Mouse (Mus musculus): Measurements from ENCODE around the gene Slc25a48. TPM values are rescaled to one million over a fixed set of nuclear protein-coding genes. Genes with fewer than 3 reads are reported as not detected.

Gene Slc25a48
- total RNA-seq, 2 experiments from 2014 or later, result not detected

- no peak for ATAC-seq (replicated peaks; ENCODE audit: low FRiP score, poor library complexity, severe bottlenecking)
Observed at GRCm38 (mm10) chr13:56500636-56501035, 62.5 kb downstream of the Slc25a48 start.

- ATAC-seq (replicated peaks; ENCODE audit: low FRiP score, poor library complexity, severe bottlenecking), result no peak
Observed at GRCm38 (mm10) chr13:56501866-56502420, 63.8 kb downstream of the Slc25a48 start.

GRCm38 (mm10) chr13:56506871-56507496, 68.8 kb downstream of the Slc25a48 start:
- no peak for ATAC-seq (replicated peaks; ENCODE audit: low FRiP score, poor library complexity, severe bottlenecking)

- ATAC-seq (replicated peaks; ENCODE audit: low FRiP score, poor library complexity, severe bottlenecking), result no peak
Observed at GRCm38 (mm10) chr13:56509796-56510195, 71.6 kb downstream of the Slc25a48 start.

GRCm38 (mm10) chr13:56513595-56513994, 75.4 kb downstream of the Slc25a48 start:
- ATAC-seq (replicated peaks; ENCODE audit: low FRiP score, poor library complexity, severe bottlenecking), result no peak

GRCm38 (mm10) chr13:56516311-56516710, 78.2 kb downstream of the Slc25a48 start:
- ATAC-seq (replicated peaks; ENCODE audit: low FRiP score, poor library complexity, severe bottlenecking), result no peak

GRCm38 (mm10) chr13:56516816-56517215, 78.7 kb downstream of the Slc25a48 start:
- ATAC-seq (replicated peaks; ENCODE audit: low FRiP score, poor library complexity, severe bottlenecking), result no peak

- peak; percentile 65 for ATAC-seq (replicated peaks; ENCODE audit: low FRiP score, poor library complexity, severe bottlenecking)
Observed at GRCm38 (mm10) chr13:56522081-56522820, 84.1 kb downstream of the Slc25a48 start, which contains the start of gene Fbxl21. Gene Fbxl21, plus strand, starts transcription at chr13:56522472.

GRCm38 (mm10) chr13:56522821-56523167, 84.6 kb downstream of the Slc25a48 start:
- ATAC-seq (replicated peaks; ENCODE audit: low FRiP score, poor library complexity, severe bottlenecking), result no peak

Other genes with a start within 250 kb of the Slc25a48 start
- gene Neurog1, start 186.2 kb upstream of the Slc25a48 start, total RNA-seq (2015; ENCODE audit: low replicate concordance), result not detected in 2 replicates
- gene Neurog1, start 186.2 kb upstream of the Slc25a48 start, total RNA-seq (2017; ENCODE audit: low replicate concordance), result not detected in 2 replicates
- gene Cxcl14, start 141.8 kb upstream of the Slc25a48 start, total RNA-seq (2015; ENCODE audit: low replicate concordance), result 1.1 and 2.9 TPM in 2 replicates
- 1.9 and 2.6 TPM in 2 replicates for gene Cxcl14, start 141.8 kb upstream of the Slc25a48 start, total RNA-seq (2017; ENCODE audit: low replicate concordance)
- gene Gm3045, start 11.8 kb upstream of the Slc25a48 start, total RNA-seq (2015; ENCODE audit: low replicate concordance), result not detected in 2 replicates
- gene Gm3045, start 11.8 kb upstream of the Slc25a48 start, total RNA-seq (2017; ENCODE audit: low replicate concordance), result not detected in 2 replicates
- not detected in 2 replicates for gene Il9, start 43.9 kb downstream of the Slc25a48 start, total RNA-seq (2015; ENCODE audit: low replicate concordance)
- gene Il9, start 43.9 kb downstream of the Slc25a48 start, total RNA-seq (2017; ENCODE audit: low replicate concordance), result not detected in 2 replicates
- not detected in 2 replicates for gene Fbxl21, start 84.1 kb downstream of the Slc25a48 start, total RNA-seq (2015; ENCODE audit: low replicate concordance)
- gene Fbxl21, start 84.1 kb downstream of the Slc25a48 start, total RNA-seq (2017; ENCODE audit: low replicate concordance), result 1.3 TPM in 1 of 2 replicates, not detected in the other
- gene Lect2, start 110.1 kb downstream of the Slc25a48 start, total RNA-seq (2015; ENCODE audit: low replicate concordance), result not detected in 2 replicates
- not detected in 2 replicates for gene Lect2, start 110.1 kb downstream of the Slc25a48 start, total RNA-seq (2017; ENCODE audit: low replicate concordance)
- gene Tgfbi, start 171.2 kb downstream of the Slc25a48 start, total RNA-seq (2015; ENCODE audit: low replicate concordance), result 10.1 and 20.5 TPM in 2 replicates
- gene Tgfbi, start 171.2 kb downstream of the Slc25a48 start, total RNA-seq (2017; ENCODE audit: low replicate concordance), result 9.9 and 12.9 TPM in 2 replicates